Mouse (Mus musculus) urinary bladder, adult 18-20 months (tissue): ENCODE data around the gene Slc2a8.

Source experiments
- DNase-seq, 2 experiments: peaks; one replicate each; pipeline ENCODE4 v3.0.0; 2022; ENCODE audit warnings: low spot score in 2 of 2, mixed read lengths in 2 of 2

Slc2a8 gene

DNA sequence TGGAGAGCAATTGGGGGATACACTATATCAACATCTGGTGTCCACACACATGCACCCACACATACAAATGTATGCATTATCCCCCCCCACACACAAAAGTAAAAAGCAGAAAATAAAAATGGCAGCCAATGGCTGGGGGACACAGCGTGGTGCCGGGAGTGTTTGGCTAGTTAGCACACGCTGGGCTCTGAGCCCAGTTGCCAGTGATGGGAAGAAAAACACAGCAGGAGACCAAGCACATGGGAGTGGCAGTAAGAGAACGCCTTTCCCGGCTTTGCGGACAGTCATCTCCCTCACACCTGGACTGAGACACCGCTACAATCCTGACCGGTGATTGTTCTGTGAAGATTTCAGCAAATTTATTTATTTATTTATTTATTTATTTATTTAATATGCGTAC lies 10.6 kb downstream of the Slc2a8 start:
- DNase-seq: no peak

DNA sequence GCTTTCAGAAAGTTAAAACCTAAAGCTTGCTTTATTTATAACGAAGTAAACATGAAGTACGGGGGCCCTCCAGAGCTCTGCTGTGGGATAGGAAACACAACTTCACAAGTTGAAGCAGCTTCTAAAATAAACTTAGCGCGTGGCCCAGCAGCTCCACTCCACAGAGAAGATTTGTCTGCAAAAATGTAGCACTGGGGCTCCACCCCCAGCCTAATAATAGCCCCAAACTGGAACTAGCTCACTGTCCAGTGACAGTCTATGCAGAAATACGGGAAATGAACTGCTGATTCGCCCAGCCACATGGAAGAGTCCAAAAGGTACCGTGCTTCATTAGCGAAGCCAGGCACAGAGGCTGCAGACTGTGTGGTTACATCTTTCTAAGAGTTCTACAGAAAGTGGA lies 12.6 kb downstream of the Slc2a8 start:
- no peak for DNase-seq

DNA sequence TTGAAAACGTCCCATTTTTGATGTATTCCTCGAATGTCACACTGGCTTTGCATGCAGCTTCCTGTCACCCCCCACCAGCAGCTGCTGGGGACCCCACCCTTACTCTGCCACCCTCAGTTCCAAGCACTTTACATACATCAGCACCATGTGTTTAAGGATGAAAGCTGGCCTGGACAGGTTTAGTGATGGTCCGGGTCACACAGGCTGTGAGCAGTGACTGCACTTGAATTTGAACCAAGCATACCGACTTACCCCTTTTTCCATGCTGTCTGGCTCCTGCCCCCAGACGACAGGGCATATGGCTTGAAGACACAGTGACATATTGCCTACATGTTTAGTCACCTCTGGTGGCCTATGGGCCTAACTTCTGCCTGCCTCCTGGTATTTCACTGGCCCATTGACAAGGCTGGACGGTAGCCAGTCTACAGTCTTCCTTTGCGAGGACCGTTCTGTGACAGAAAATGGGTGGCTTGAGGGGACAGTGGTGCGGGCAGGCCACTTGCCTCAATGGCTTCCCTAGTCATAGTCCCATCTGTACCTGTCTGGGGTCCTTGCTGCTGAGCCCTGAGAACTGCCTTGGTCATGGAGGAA lies 13.8 kb downstream of the Slc2a8 start:
- DNase-seq: no peak

DNA sequence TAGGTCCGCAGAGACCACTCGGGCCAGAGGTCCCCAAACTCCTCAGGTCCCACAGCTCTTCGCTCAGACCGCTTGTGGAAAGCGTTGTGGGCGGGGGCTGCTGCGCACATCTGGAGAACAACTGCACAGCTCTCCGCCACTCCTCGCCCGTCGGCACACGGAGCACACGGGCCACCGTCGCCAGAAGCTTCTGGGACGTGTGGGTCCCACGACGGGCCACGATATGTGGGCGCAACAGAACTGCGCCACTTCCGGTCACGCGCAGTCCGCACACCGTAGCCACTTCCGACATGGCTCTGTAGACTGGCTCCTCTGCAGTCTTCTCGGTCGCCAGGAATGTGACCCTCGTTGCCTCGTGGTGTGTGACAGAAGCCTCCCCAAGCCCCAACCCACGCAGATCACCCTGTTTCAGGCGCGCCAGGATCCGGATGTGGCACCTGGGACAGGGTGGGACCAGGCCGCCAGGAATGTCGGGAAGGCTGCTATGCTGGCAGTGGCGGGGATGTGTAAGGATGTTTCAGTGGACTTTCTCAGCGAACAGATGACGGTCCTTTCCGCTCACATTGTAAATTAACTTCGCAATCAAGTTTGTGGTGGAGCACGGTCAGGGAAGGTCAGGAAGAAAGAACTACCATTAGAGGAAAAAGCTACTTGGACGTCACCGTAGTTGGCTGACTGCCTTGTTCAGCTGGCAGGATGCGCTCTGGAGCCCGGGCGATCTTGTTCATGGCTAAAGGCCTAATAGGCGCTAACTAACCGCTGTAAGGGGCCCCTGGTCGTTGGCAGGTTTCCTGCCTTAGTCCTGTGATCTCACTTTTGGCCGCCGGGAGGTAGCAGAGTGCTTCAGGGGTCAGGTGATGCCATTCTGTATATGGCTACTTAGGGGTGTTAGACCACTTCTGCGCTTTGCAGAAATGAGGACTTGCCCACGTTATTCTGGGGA lies 14.9 kb downstream of the Slc2a8 start:
- peak; percentile 79 to 81 for DNase-seq

DNA sequence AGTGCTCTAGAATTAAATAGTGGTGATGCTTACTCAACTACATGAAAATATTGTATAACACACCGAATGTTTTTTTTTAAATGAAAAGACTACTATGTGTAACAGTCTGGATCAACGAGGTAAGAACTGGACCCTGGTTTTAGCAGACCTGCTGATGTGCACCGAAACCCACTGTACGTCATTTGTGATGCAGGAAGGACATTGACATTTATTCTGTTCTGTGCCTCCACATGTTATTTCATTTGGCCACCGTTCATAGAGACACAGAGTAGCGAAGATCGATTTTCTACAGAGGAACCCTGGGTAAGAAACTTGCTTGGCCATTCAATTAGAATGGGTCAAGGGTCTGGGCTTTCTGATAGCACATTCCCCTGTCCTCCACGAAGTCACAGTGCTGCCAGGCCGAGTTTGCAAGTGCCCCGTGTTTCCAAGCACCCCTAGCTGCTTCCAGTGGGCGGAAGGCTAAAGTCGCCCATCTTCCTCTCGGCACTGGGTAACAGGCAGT lies 15.6 kb downstream of the Slc2a8 start:
- no peak for DNase-seq

DNA sequence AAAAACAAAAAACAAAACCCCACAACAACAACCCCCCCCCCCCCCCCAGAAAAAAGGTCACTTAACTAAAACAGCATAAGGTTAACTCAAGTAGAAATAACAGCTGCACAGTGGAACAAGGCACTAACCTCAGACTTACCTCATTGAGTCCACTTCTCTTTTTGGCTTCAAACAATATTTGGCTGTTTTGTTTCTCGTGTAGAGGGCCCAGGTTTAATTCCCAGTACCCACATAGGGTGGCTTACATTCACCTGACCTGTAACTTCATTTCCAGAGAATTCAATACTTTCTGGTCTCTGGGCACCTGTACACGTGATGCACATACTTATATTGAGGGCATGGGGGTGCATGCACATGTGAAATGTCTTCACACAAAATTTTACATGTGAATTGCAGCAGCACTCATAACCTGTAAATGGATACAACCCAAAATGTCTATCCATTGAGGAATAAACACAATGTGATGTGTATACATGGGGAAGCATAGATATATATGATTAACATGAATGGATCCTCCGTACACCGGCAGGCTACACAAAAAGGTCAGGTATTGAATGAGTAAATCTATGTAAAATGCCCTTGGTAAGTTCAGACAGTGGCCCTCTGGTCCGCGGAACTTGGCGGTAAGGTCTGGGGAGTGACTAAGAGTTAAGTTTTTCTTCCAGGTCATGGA lies 16.2 kb downstream of the Slc2a8 start:
- no peak for DNase-seq

DNA sequence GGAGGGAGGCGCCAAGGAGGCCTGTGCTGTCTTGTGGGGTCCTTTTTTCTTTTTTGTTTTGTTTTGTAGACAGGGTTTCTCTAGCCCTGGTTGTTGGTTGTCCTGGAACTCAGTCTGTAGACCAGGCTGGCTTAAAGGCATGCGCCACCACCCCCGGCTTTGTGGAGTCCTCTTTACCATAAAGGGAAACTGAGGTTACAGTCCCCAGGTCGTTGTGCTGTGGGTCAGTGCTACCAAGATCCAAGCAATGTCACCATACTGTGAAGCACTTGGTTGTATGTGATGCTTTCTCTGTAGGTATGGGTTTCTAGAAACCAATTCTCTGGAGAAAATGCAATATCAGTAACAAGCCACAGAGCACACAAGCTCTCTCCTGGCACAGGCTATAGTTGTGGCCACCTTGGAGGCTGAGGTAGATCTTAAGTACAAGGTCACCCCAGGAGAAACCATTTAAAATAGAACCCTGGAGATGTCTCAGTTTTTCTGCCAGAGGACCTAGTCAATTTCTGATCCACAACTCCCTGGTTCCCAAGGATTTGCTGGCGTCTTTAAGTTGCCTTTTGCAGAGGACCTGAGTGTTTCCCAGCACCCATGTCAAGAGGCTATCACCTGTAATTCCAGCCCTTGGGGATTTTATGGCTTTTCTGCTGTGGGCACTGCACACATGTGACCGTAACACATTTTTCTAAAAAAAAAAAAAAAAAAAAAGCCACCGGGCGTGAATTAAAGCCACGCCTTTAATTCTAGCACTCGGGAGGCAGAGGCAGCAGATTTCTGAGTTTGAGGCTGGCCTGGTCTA lies 17.0 kb downstream of the Slc2a8 start:
- no peak for DNase-seq

DNA sequence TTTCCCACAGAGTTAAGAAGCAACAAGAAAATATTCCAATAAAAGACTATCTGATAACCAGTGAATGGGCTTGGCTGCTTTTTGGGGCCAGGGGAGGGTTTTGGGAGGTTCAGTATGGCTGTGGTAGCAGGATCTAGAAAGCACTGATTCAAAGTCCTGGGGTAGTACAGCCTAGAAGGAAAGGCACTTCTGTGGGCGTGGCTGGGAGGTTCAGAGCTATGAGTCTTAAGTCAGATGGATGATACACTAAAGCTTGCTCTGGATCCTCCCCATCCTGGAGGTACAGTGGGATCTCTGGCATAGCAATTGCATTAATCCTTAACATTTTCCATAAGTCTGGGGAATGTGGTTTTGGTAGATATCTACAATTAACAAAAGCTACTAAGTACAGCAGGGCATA lies 17.9 kb downstream of the Slc2a8 start:
- DNase-seq: no peak

DNA sequence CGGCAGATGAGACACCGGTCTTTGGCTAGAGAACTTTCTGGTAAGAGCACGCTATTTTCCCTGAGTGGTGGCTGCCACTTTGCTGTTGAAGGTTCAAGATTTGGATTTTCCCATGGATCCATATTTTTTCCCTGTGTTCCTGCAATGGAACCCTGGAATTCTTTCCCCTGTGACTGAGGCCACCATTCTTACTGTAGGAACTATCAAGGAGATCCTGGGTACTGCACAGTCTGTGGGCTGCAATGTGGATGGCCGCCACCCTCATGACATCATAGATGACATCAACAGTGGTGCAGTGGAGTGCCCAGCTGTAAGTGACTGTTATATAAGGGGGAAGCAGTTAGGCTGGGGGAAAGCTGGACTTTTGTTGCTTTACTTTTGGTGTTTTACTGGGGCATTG lies 18.3 kb downstream of the Slc2a8 start:
- DNase-seq: no peak

DNA sequence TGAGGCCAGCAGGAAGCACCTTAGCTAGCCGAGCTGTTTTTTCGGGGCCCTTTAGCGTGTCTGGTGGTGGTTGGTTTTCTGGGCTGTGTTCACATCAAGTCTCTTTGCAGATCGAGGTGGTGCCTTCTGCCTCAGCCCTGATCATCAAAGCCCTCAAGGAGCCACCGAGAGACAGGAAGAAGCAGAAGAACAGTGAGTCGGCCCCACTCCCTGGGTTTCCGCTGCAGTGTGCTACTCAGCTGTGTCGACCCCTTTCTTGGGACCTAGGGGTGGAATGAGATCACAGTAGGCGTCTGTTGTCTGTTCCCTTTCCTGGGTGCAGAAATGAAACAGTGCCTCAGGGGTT lies 19.0 kb downstream of the Slc2a8 start:
- no peak for DNase-seq

DNA sequence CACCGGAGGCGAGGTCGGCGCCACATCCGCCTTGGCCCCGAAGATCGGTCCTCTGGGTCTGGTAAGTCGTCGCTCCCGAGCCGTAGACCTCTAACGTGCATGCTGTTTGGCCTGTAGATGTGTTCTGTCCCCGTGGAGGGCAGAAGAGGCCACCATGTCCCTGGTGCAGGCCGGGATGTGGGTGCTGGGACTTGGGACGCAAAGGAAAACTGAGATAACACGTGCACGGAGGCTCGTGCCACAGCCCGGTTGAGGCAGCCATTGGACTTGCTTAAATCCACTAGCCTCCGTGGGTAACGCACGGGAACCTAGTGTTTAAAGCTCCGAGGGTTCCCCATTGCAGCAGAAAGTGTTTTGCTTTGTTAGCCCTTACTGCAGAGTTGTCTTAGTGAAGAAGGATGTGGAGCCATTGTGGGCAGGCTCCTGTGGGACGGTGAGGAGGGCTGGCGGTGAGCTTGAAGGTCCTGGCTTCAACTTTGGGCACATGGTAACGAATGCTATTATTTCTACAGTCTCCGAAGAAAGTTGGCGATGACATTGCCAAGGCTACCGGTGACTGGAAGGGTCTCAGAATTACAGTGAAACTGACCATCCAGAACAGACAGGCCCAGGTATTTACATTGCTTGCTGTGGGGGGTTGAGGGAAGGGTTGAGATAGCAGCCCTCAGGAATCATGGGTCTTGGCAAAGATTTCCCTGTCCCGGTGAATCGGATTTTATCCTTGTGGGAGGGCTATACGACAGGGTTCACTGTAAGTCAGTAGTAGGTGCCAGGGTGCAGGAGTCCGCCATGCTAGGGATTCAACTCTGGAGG lies 19.6 kb downstream of the Slc2a8 start:
- peak in 1 of 2 experiments; percentile 28 for DNase-seq

DNA sequence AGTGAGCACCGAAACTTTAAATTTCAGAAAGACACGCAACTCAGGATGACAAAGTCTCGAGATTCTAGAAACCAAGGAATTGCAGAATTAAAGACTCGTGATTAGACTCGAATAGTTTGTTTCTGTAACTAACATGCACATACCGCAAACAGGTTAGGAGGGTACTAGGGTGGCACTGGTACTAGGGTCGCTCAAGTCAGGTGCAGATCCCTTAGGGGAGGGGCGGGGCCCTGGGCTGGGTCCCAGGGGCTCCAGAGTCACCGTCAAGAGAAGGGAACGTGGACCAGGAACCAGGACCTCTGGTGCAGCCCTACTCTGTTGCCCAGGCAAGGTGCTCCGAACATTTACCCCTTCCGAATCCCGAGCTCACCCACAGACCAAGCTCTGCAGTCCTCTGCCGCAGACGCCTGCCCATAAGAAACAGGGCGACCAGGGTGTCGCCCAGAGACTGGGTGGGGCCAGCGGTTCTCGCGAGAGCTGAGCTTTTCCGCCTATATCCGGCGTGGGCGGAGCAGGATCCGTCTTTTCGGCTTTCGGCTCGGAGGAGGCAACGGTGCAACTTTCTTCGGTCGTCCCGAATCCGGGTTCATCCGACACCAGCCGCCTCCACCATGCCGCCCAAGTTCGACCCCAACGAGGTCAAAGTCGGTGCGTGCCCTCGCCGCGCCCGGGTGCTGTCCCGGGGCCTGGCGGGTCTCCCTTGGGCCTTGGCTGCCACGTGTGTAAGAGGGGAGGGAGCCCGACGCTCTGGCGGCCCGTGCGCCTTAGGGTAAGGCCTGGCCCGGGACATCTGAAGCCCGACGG lies 20.5 kb downstream of the Slc2a8 start, which contains the start of the genes Rpl12 and Lrsam1:
TSS of gene Rpl12 (plus strand) at position 368 of the 804 bp plus-strand sequence.
TSS of gene Lrsam1 (minus strand) at position 423 of the 804 bp plus-strand sequence.
- peak; percentile 92 to 98 for DNase-seq

DNA sequence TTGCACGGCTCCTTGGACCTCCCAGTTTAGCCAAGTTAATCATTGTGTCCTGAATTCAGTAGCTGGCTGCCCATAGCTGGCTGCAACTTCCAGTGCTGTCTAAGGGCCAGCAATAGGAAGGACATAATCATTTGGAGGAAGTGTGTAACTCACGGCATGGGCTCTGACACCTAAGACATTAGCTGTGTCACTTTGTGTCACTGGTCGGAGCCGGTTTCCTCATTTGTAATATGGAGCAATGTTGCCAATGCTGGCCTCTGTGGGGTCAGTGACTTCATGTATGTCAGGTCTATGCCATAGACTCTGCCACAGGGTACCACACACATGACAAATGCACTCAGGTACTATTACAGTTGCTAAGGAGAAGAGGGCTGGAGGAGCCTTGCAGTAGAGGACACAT lies 21.6 kb downstream of the Slc2a8 start:
- no peak for DNase-seq

DNA sequence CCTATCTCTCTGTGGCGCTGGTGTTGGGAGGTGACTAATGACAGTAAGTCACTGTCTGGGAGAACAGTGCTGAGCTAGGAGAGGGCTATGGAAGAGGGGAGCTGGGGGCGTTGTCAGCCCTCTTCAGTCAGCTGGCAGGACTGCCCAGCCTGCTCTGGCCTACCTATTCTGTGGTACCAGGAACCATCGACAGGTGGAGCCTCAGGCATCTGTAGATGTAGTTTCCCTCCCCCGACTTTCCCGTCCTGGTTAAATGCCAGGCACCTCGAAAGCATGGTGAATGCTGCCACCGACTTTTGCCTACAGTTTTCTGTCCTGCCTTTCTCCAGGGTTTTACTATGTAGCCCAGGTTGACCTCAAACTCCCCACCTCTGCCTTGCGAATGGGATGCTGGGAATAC lies 24.5 kb downstream of the Slc2a8 start:
- no peak for DNase-seq

DNA sequence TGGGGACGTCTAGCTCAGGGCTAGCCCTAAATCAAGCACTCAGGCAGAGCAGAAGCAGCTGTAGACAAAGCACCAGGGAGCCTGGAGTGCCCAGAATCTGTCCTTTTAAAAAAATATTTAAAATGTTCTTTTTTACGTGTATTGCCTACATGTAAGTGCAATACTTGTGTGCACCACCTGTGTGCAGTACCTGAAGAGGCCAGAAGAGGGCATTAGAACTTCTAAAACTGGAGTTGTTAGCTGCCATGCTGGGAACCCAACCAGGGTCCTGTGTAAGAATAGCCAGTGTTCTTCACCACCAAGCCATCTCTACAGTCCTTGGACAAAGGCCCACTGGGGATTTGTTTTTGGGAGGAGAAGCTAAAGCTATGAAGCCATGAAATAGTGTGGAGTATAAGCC lies 27.3 kb downstream of the Slc2a8 start:
- DNase-seq: no peak

DNA sequence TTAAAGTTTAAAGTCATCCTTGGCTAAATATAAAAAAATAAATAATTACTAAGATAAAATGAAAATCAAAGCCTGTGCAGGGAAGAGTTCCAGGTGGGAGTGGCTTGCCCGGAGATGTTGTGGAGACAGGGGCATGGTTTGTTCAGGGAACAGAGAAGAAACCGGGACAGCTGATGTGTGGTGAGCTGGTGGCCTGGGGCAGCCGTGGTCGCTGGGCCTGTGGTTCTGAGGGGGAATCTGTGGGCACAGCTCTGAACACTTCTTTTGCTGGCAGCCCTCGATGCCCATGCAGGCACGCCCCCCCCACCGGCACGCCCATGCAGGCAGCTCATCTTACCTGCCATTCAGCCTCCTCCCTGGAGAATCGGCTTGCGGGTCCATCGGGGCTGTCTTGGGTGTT lies 34.4 kb downstream of the Slc2a8 start:
- no peak for DNase-seq

DNA sequence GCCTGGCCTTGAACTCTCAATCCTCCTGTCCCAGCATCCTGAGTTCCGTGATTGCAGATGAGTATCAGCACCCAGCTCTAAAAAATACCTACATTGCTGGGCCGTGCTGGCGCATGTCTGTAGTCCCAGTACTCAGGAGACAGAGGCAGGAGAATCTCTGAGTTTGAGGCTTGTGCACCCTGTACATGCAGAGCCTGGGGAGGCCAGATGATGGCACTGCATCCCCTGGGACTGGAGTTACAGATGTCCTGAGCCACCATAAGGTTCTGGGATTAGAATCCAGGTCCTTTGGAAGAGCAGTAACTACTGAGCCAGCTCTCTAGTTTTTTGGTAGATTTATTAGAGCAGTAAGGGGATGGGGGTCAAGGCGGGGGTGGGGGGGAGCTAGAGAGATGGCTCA lies 41.4 kb downstream of the Slc2a8 start:
- no peak for DNase-seq

DNA sequence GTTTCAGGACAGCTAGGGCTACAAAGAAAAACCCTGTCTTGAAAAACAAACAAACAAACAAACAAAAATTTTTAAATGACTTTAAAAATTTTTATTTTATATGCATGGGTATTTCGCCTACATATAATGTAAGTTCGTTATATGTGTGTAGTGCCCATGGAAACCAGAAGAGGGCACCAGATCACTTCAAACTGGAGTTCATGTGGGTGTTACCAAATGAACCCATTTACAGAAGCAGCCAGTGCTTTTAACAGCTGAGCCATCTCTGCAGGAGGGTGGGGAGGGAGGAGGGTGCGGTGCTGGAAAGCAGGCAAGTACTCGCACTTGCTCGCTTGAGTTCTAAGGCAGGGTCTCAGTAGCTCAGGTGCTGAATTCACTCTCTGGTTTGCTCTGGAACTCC lies 42.5 kb downstream of the Slc2a8 start:
- DNase-seq: no peak

DNA sequence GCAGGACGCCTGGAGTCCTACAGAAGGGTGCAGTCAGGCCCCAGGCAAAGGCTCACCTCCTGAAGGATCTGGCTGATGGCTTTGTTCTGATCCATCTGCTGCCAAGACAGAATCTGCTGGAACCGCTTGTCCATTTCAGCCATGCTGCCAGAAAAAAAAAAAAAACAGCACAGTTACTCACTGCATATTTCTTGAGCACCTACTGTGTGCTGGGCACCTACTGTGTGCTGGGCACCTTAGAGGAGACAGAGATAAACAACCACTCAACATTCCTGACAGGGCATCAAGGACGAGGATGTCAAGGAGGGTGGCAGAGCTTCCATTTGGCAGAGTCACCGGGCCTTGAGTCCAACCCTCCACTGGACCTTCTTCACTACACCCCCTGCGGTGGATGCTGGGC lies 43.1 kb downstream of the Slc2a8 start:
- no peak for DNase-seq

DNA sequence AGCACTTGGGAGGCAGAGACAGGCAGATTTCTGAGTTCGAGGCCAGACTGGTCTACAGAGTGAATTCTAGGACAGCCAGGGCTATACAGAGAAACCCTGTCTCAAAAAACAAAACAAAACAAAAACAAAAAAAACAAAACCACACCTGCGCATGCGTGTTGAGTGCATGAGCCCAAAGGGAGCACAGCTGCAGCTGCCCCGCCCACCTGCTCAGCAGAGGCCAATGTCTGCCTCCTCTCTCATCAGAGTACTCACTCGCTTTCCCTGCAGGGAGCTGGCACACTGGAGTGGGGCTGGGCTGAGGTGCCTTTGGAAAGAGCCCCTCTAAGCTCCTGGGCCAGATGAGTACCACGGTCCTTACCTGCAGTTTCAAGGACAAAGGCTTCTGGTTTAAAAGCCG lies 50.2 kb downstream of the Slc2a8 start:
- DNase-seq: no peak
